Mouse (Mus musculus): ENCODE measurements around the gene Nol10. TPM values are rescaled to one million over a fixed set of nuclear protein-coding genes. Genes with fewer than 3 reads are reported as not detected.
"Not testable (repeated sequence)": the region's sequence is repeated elsewhere in the genome, so short reads cannot be mapped to it uniquely, and the experiment has no call there.

The Nol10 gene
- polyA plus RNA-seq, 1 experiment from 2014 or later, result 20.8 TPM

DNA sequence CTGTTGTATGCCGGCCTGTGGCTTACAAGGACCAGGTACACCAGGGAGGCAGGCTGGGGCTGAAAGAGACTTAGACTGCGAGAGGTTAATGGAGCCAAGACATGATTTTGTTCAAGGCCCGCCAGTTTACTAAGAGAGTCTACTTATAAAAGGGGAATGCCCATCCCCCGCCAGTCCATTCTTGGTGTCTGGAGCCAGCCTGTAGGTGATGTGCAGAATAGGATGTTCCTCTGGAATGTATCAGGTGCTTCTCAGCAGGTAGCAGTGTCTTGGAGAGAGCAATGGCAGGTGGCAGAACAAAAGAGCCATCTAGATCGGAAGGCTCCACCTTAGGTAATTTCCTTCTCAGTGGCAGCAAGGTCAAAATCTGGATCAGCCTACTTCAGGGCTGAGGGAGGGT lies 116.3 kb downstream of the Nol10 start:
- H3K36me3 ChIP-seq; H3K4me3 ChIP-seq (replicated peaks); H3K4me2 ChIP-seq (replicated peaks); H3K27ac ChIP-seq (replicated peaks); H3K9me3 ChIP-seq (replicated peaks); ATAC-seq (ENCODE audit: insufficient number of reproducible peaks, low FRiP score, low TSS enrichment, low read depth); H3K9ac ChIP-seq; H3K27me3 ChIP-seq; H3K4me1 ChIP-seq: not testable (repeated sequence)
- 87% methylated on average over 5 of the region's 5 CpGs for WGBS

DNA sequence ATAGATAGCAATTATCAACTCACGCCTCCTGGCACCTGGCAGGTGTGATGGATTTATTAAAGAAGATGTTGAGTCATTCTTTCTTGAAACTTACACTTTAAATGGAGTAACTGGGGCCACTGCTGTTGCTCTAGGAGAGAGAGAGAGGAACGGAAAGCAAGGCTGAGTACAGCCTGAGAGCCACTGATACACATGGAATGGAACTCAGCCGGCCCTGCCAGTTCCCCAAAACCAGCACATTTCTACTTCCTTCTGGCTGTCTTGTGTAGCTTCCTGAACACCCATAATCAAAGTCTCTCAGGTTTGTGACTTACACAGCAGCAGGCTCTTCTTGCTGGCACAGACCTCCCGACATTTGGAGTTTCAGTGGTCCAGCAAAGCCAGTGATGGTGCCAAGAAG lies 118.5 kb downstream of the Nol10 start:
- Histone ChIP-seq H3K4me3 (replicated peaks) (no peak overlapping the region), H3K9ac (no peak overlapping the region), H3K36me3 (no peaks in the 10 kb centered on the region), H3K4me2 (replicated peaks) (no peak overlapping the region), H3K9me3 (replicated peaks) (no peaks in the 10 kb centered on the region), H3K27ac (replicated peaks) (no peak overlapping the region), H3K27me3 (no peaks in the 10 kb centered on the region), H3K4me1 (no peaks in the 10 kb centered on the region)
- WGBS, result 83% methylated on average over 4 of the region's 4 CpGs
- ATAC-seq (ENCODE audit: insufficient number of reproducible peaks, low FRiP score, low TSS enrichment, low read depth), result no peak

DNA sequence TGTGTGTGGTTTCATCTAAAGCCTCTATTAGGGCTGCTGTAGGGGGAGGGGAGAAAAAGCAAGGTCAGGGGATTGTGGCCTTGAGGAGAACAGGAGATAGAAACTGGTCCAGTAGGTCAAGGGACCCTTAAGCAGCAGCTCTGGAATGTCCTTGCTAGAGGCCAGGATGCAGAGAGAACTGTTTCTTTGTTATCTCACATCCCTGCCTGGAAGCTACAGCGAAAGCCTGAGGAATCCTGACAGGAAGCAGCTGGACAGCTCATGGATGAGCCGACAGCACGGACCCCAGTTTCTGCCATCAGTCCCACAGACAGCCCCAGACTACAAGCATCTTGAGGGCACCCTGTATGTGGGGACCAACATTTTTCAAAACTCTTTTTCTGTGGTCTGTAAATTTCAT lies 120.1 kb downstream of the Nol10 start:
- Histone ChIP-seq H3K4me1 (no peaks in the 10 kb centered on the region), H3K27me3 (no peaks in the 10 kb centered on the region), H3K27ac (replicated peaks) (no peak overlapping the region), H3K4me3 (replicated peaks) (no peak overlapping the region), H3K9ac (no peak overlapping the region), H3K36me3 (no peaks in the 10 kb centered on the region), H3K9me3 (replicated peaks) (no peaks in the 10 kb centered on the region), H3K4me2 (replicated peaks) (no peak overlapping the region)
- ATAC-seq (ENCODE audit: insufficient number of reproducible peaks, low FRiP score, low TSS enrichment, low read depth), result no peak
- 27% methylated on average over 3 of the region's 3 CpGs for WGBS

DNA sequence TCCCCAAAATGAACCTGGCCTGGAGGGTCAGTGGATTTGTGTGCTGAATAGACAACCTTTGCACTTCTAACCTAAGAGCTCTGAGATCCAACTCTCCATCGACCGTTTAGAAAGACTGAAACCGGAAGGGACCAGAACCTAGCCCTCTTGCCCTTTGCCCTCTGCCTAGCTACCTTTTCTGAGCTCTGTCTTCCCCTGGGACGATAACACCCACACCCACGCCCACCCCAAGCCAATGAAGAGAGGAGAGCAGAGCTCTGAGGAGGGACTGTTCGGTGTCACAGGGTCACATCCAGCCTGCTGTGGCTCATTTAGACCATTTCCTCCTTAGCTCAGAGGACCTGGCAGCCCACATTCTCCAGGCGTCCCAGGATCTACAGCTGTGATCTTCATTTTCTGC lies 121.6 kb downstream of the Nol10 start:
- H3K4me2 ChIP-seq (replicated peaks), result no peak overlapping the region
- H3K9ac ChIP-seq, result no peak overlapping the region
- no peaks in the 10 kb centered on the region for H3K4me1 ChIP-seq
- H3K36me3 ChIP-seq, result no peaks in the 10 kb centered on the region
- H3K27me3 ChIP-seq, result no peaks in the 10 kb centered on the region
- WGBS, result 50% methylated on average over 7 of the region's 7 CpGs
- no peaks in the 10 kb centered on the region for H3K9me3 ChIP-seq (replicated peaks)
- no peak overlapping the region for H3K27ac ChIP-seq (replicated peaks)
- no peak overlapping the region for H3K4me3 ChIP-seq (replicated peaks)
- ATAC-seq (ENCODE audit: insufficient number of reproducible peaks, low FRiP score, low TSS enrichment, low read depth), result no peak

DNA sequence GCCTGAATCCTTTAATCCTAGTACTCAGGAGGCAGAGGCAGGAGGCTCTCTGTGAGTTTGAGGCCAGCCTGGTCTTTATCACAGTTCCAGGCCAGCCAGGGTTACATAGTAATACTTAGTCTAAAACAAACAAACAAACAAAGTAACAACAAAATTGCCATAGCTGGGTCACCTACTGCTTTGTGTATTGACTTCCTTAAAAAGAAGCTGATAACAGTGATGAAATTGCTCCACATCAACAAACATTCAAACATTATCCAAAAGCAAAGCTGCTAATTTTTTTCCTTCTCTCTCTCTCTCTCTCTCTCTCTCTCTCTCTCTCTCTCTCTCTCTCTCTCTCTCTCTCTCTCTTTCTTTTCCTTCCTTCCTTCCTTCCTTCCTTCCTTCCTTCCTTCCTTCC lies 122.3 kb downstream of the Nol10 start:
- H3K4me1 ChIP-seq; H3K27ac ChIP-seq (replicated peaks); H3K4me2 ChIP-seq (replicated peaks); H3K9ac ChIP-seq; H3K4me3 ChIP-seq (replicated peaks); H3K27me3 ChIP-seq; H3K9me3 ChIP-seq (replicated peaks); ATAC-seq (ENCODE audit: insufficient number of reproducible peaks, low FRiP score, low TSS enrichment, low read depth); H3K36me3 ChIP-seq: not testable (repeated sequence)

DNA sequence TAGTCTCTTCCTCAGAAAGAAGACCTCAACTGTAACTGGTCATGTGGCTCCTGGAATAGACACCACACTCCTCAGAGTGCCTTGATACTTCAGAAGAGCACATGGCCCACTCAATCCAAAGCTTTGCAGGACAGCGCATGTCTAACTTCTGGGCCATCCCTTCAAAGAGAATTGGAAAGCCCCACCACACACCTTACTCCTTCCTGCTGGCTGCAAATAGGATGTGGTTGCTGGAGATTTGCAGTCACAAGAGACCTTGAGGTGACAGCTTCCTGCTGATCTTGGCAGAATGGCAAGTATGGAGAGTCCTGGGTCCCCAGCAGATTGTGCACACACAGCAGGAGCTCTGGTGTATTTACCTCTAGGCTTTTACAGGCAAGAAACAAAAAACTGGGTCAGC lies 123.1 kb downstream of the Nol10 start:
- WGBS, result 96% methylated on average over 1 of the region's 1 CpGs
- H3K27ac ChIP-seq (replicated peaks), result no peak overlapping the region

DNA sequence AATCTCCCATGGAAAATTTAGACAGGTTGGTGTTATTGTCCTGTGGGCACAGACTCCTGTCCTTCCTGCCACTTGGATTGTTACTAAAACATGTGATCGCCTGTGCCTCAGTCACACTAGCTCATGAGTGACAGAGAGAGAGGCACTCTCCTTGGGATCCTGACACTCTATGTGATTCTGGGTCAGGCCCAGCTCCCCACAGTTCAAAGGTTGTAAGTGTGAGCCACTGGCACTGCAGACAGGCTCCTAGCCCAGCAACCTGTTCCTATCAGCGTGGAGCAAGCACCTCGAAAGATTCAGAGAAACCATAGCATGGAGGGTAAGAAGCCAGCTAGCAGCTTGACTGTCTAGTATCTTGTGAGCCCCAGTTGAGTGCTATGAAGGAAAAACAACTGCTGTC lies 124.9 kb downstream of the Nol10 start:
- Histone ChIP-seq H3K4me2 (replicated peaks) (no peak overlapping the region), H3K4me1 (no peaks in the 10 kb centered on the region), H3K27me3 (no peaks in the 10 kb centered on the region), H3K4me3 (replicated peaks) (no peak overlapping the region), H3K36me3 (no peaks in the 10 kb centered on the region), H3K9ac (no peak overlapping the region), H3K27ac (replicated peaks) (no peak overlapping the region), H3K9me3 (replicated peaks) (no peaks in the 10 kb centered on the region)
- WGBS, result 95% methylated on average over 3 of the region's 3 CpGs
- ATAC-seq (ENCODE audit: insufficient number of reproducible peaks, low FRiP score, low TSS enrichment, low read depth), result no peak

More for the DNA sequence above, 123.1 kb downstream of the Nol10 start:
- no peaks in the 10 kb centered on the region for H3K4me1 ChIP-seq
- no peak for ATAC-seq (ENCODE audit: insufficient number of reproducible peaks, low FRiP score, low TSS enrichment, low read depth)
- H3K9me3 ChIP-seq (replicated peaks), result no peaks in the 10 kb centered on the region
- no peak overlapping the region for H3K4me2 ChIP-seq (replicated peaks)
- no peak overlapping the region for H3K4me3 ChIP-seq (replicated peaks)
- no peak overlapping the region for H3K9ac ChIP-seq
- no peaks in the 10 kb centered on the region for H3K36me3 ChIP-seq
- H3K27me3 ChIP-seq, result no peaks in the 10 kb centered on the region

DNA sequence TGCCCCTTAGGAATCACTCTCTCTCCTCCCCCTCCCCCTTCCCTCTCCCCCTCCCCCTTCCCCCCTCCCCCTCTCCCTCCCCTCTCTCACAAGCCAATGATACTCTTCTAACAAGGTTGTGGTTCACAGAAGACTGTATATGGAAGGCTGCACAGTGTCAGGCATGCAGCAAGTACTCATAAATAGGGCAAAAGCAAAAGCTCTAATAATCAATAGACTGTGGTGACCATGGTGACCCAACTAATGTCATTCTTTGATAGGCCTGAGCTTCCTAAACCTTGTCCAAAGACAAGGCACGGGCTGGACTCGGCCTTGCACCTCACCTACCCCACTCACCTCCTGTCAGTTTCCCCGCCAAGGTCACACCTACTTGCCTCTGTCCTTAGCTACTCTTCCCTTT lies 125.6 kb downstream of the Nol10 start:
- Histone ChIP-seq H3K4me2 (replicated peaks) (no peak overlapping the region), H3K9me3 (replicated peaks) (no peaks in the 10 kb centered on the region), H3K27me3 (no peaks in the 10 kb centered on the region), H3K4me1 (no peaks in the 10 kb centered on the region), H3K9ac (no peak overlapping the region), H3K4me3 (replicated peaks) (no peak overlapping the region), H3K36me3 (no peaks in the 10 kb centered on the region), H3K27ac (replicated peaks) (no peak overlapping the region)
- ATAC-seq (ENCODE audit: insufficient number of reproducible peaks, low FRiP score, low TSS enrichment, low read depth), result no peak
- WGBS, result 90% methylated on average over 3 of the region's 3 CpGs

DNA sequence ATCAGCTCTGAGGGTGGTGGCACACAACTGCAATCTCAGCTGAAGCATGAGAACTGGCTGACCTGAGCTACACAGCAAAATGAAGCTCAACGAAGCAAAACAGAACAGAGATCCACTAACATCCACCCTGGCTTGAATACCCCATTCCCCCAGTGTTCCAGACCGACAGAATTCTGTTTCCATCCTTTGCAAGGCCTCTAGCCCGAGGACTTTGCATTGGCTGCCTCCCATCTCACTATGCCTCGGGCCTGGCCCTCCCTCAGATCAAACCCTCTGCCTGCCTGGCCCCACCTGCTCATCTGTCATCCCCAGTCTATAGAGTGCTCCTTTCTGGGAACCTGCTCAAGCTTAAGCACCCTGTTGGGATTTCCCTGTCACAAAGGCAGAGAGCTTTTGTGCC lies 126.4 kb downstream of the Nol10 start:
- Histone ChIP-seq H3K9me3 (replicated peaks) (no peaks in the 10 kb centered on the region), H3K36me3 (no peaks in the 10 kb centered on the region), H3K4me2 (replicated peaks) (no peak overlapping the region), H3K4me1 (no peaks in the 10 kb centered on the region), H3K4me3 (replicated peaks) (no peak overlapping the region), H3K9ac (no peak overlapping the region), H3K27me3 (no peaks in the 10 kb centered on the region), H3K27ac (replicated peaks) (no peak overlapping the region)
- 54% methylated on average over 4 of the region's 4 CpGs for WGBS
- ATAC-seq (ENCODE audit: insufficient number of reproducible peaks, low FRiP score, low TSS enrichment, low read depth), result no peak

DNA sequence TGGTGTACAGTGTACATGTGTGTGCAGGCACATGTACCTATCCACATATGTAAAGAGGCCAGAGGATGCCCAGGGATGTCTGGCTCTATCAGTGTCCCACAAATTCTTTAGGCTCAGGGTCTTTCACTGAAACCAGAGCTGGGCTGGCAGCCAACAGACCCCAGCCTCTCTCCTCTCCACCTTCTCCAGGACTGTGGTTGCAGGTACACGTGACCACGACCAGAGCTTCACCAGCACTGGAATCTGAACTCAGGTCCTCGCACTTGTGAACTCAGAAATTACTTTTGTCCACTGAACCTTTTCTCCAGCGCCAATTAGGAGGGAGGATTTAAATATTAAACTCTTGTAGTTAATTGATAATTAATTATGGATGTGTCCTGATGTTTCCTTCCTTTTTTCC lies 126.9 kb downstream of the Nol10 start:
- Histone ChIP-seq H3K9me3 (replicated peaks) (no peaks in the 10 kb centered on the region), H3K27ac (replicated peaks) (no peak overlapping the region), H3K9ac (no peak overlapping the region), H3K4me1 (no peaks in the 10 kb centered on the region), H3K4me2 (replicated peaks) (no peak overlapping the region), H3K4me3 (replicated peaks) (no peak overlapping the region), H3K36me3 (no peaks in the 10 kb centered on the region), H3K27me3 (no peaks in the 10 kb centered on the region)
- ATAC-seq (ENCODE audit: insufficient number of reproducible peaks, low FRiP score, low TSS enrichment, low read depth), result no peak
- 81% methylated on average over 4 of the region's 4 CpGs for WGBS

DNA sequence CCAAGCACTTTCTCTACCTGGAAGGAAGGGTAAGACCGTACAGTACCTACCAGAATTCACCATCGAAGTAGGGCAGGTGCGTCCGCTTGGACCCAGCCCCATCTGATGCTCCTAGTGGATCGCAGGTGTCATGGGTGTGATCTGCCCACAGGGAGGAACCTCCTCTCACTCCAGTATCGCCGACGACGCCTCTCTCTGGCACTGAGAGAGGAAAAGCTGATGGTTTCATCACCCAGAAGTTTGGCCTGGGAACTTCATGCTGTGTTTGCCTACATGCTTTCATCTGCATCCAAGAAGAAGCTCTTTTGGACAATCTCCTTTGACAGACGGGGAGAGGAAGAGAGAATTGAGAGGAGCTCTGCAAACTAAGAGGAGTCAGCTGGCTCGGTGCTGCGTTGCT lies 129.9 kb downstream of the Nol10 start:
- Histone ChIP-seq H3K4me3 (replicated peaks) (no peak overlapping the region), H3K9ac (no peak overlapping the region), H3K9me3 (replicated peaks) (no peaks in the 10 kb centered on the region), H3K36me3 (no peaks in the 10 kb centered on the region), H3K27ac (replicated peaks) (no peak overlapping the region), H3K27me3 (no peaks in the 10 kb centered on the region), H3K4me2 (replicated peaks) (no peak overlapping the region), H3K4me1 (no peaks in the 10 kb centered on the region)
- WGBS, result 79% methylated on average over 12 of the region's 12 CpGs
- no peak for ATAC-seq (ENCODE audit: insufficient number of reproducible peaks, low FRiP score, low TSS enrichment, low read depth)

DNA sequence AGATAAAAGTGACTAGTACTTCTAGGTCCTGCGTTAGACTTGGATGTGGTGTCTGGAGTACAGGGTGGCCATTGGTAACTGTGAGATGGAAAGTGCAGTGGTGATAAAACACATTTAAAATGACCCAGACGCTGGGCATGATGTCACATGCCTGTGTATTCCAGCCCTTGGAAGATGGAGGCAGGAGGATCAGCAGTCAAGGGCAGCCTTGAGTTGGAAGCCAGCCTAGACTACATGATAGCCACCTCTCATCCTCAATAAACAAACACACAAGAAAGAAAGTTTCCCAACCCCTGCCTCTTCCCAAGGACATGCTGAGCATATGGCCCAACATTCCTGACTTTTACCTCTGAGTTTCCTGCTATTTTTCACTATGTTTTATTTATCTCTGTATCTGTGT lies 130.6 kb downstream of the Nol10 start:
- Histone ChIP-seq H3K4me3 (replicated peaks) (no peak overlapping the region), H3K27me3 (no peaks in the 10 kb centered on the region), H3K4me1 (no peaks in the 10 kb centered on the region), H3K9ac (no peak overlapping the region), H3K9me3 (replicated peaks) (no peaks in the 10 kb centered on the region), H3K27ac (replicated peaks) (no peak overlapping the region), H3K36me3 (no peaks in the 10 kb centered on the region), H3K4me2 (replicated peaks) (no peak overlapping the region)
- no peak for ATAC-seq (ENCODE audit: insufficient number of reproducible peaks, low FRiP score, low TSS enrichment, low read depth)
- 88% methylated on average over 2 of the region's 2 CpGs for WGBS
